ENCODE assay signal across 38 mouse cellular contexts in genomic region chr15:100247296-100247695, GRCm38 (mm10). TPM values are rescaled to one million over a fixed set of nuclear protein-coding genes. Genes with fewer than 3 reads are reported as not detected.
"Had no signal": no experiment of that assay in that cellular context is flagged by ENCODE, and none has a peak within 500 bp of the region (broad histone marks: within the 10 kb centered on the region; RNA-seq: fewer than 3 reads in every experiment).

No protein-coding gene starts in this region.

- H3K27me3 ChIP-seq: heart, embryonic 12.5 days; hindbrain, embryonic 12.5 days; intestine, embryonic 15.5 days; limb, embryonic 12.5 days had no signal

- H3K27ac ChIP-seq: gastrocnemius, adult 2 months; heart, embryonic 10.5 days; hindbrain, embryonic 10.5 days; hindbrain, embryonic 12.5 days; hindbrain, embryonic 14.5 days; intestine, embryonic 15.5 days; layer of hippocampus, adult 2 months; left cerebral cortex, adult 2 months; limb, embryonic 10.5 days; limb, embryonic 12.5 days had no signal

- H3K9me3 ChIP-seq: heart, embryonic 10.5 days; heart, embryonic 12.5 days; hindbrain, embryonic 10.5 days; hindbrain, embryonic 12.5 days; intestine, embryonic 15.5 days; limb, embryonic 10.5 days; limb, embryonic 12.5 days had no signal

- DNase-seq: gastrocnemius, adult 2 months; gastrocnemius, postnatal 10 days; gastrocnemius, postnatal 25 days; heart, adult 18-20 months; heart, postnatal 10 days; heart, postnatal 4 days; kidney, adult 18-20 months; kidney, adult 8-10 months; kidney, postnatal 10 days; kidney, postnatal 4 days; liver had no signal

- H3K4me1 ChIP-seq: heart, embryonic 10.5 days; heart, embryonic 12.5 days; hindbrain, embryonic 10.5 days; hindbrain, embryonic 12.5 days; intestine, embryonic 15.5 days; limb, embryonic 10.5 days; limb, embryonic 12.5 days had no signal

- H3K4me3 ChIP-seq: gastrocnemius, adult 2 months; heart, embryonic 10.5 days; heart, embryonic 12.5 days; hindbrain, embryonic 10.5 days; hindbrain, embryonic 12.5 days; intestine, embryonic 15.5 days; layer of hippocampus, adult 2 months; left cerebral cortex, adult 2 months; limb, embryonic 10.5 days; limb, embryonic 12.5 days had no signal

- H3K9ac ChIP-seq: heart, embryonic 12.5 days; hindbrain, embryonic 12.5 days; hindbrain, embryonic 14.5 days; intestine, embryonic 15.5 days; limb, embryonic 12.5 days had no signal

RNA-seq across cellular contexts. Expression of gene Tmprss12, which starts 33.3 kb away (rescaled TPM):
- total RNA-seq: gastrocnemius, adult 2 months; gastrocnemius, postnatal 10 days; gastrocnemius, postnatal 25 days; gastrocnemius, postnatal 4 days; granulocyte monocyte progenitor cell, adult 5-6 weeks; heart, adult 18-20 months; heart, adult 8-10 months; heart, postnatal 10 days; heart, postnatal 25 days; heart, postnatal 4 days; layer of hippocampus, adult 2 months; layer of hippocampus, postnatal 10 days; layer of hippocampus, postnatal 25 days; left cerebral cortex, adult 2 months; left cerebral cortex, postnatal 14 days; left cerebral cortex, postnatal 36 days had no signal
- polyA plus RNA-seq: heart, embryonic 10.5 days; heart, embryonic 12.5 days; heart, embryonic 14.5 days; heart, embryonic 16.5 days; hindbrain, embryonic 10.5 days; hindbrain, embryonic 12.5 days; hindbrain, embryonic 14.5 days; hindbrain, embryonic 16.5 days; inflammation-experienced regulatory T-cells, adult 6 months; intestine, embryonic 15.5 days; intestine, postnatal 0 days; kidney, embryonic 14.5 days; kidney, embryonic 16.5 days; limb, embryonic 10.5 days; limb, embryonic 12.5 days; limb, embryonic 14.5 days; liver, embryonic 11.5 days had no signal
